Mouse (Mus musculus) forebrain, postnatal 0 days (tissue): ENCODE data around the gene Il34. TPM values are rescaled to one million over a fixed set of nuclear protein-coding genes. Genes with fewer than 3 reads are reported as not detected.

Source experiments
- ATAC-seq: fragments of 200-750 bp; cut with Nextera tagmentation; 2 replicates; pipeline ENCODE4 v1.8.0; 2017; ENCODE audit warnings: mild to moderate bottlenecking, moderate library complexity
- DNase-seq: peaks from one replicate; pipeline ENCODE4 v3.0.0-alpha.2; 2015
- H3K27ac ChIP-seq: fragments of 300-500 bp; sonication (generic); 2 replicates; pipeline ENCODE4 v1.5.1; 2014; ENCODE audit warnings: low read depth, mild to moderate bottlenecking, antibody characterized with exemption, low read length, moderate library complexity, mixed read lengths
- H3K27me3 ChIP-seq: fragments of 300-500 bp; sonication (generic); 2 replicates; pipeline ENCODE4 v1.6.1; 2014; ENCODE audit warnings: mild to moderate bottlenecking, low read length, mixed read lengths; ENCODE audit not compliant: insufficient read depth
- H3K36me3 ChIP-seq: fragments of 300-500 bp; sonication (generic); 2 replicates; pipeline ENCODE4 v1.6.1; 2014; ENCODE audit warnings: mild to moderate bottlenecking, moderate library complexity; ENCODE audit not compliant: insufficient read depth
- H3K4me1 ChIP-seq: fragments of 300-500 bp; sonication (generic); 2 replicates; pipeline ENCODE4 v1.6.1; 2014; ENCODE audit warnings: antibody characterized with exemption; ENCODE audit not compliant: insufficient read depth
- H3K4me2 ChIP-seq: fragments of 300-500 bp; sonication (generic); 2 replicates; pipeline ENCODE4 v1.6.1; 2014; ENCODE audit warnings: low read depth, mild to moderate bottlenecking, moderate library complexity
- H3K4me3 ChIP-seq: fragments of 300-500 bp; sonication (generic); 2 replicates; pipeline ENCODE4 v1.5.1; 2014; ENCODE audit warnings: low read depth, low read length, mixed read lengths
- H3K9ac ChIP-seq: fragments of 300-500 bp; sonication (generic); 2 replicates; pipeline ENCODE4 v1.6.1; 2014; ENCODE audit warnings: mild to moderate bottlenecking
- H3K9me3 ChIP-seq: fragments of 300-500 bp; sonication (generic); 2 replicates; pipeline ENCODE4 v1.6.1; 2016; ENCODE audit warnings: low read length
- CTCF ChIP-seq: sonication (generic); IDR thresholded peaks from 2 replicates; pipeline ENCODE4 v1.5.1; 2016; ENCODE audit warnings: antibody characterized with exemption, control low read depth, low read depth
- WGBS: fragments of 180-500 bp; shearing (Covaris S2); extraction: QIAGEN DNeasy Blood & Tissue Kit; methylation state at CpG from one replicate; pipeline ENCODE4 v1.1.7; 2014; 5-methylcytosine and 5-hydroxymethylcytosine counted together
- polyA plus RNA-seq: library from polyadenylated mRNA; unstranded; fragments of >200 nt; fragmentation: Nextera tagmentation; extraction: Ambion mirVana; gene quantifications from 2 replicates; pipeline ENCODE4 v1.2.1, GENCODE M21; 2015
- total RNA-seq: library from RNA; depleted of rRNA; stranded (reverse); fragments of >200 nt; gene quantifications from 2 replicates; pipeline ENCODE4 v1.2.3, GENCODE M21; 2014; rRNA removed

The Il34 gene
- total and polyA plus RNA-seq, 2 experiments from 2014 or later = 8.8 to 11.1 TPM

DNA sequence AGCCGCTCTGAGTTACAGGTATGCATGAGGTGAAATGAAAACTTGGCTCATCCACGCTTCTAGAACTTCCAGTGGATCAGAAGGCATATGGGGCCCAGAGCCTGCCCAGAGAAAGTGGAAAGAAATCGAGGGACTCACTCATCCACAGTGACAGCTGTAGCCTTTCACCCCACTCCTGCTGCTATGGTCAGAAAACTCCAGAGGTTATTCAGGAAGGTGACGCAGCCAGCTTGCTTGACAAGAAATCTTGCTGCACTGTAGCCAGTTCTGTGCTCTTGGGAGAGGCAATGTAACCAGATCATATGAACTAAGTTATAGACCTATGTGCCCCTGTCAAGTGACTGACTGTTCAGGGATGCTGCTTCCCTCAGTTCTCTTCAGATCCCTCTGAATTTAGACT, 109.7 kb downstream of the Il34 start:
- WGBS = 86% methylated on average over 4 of the region's 4 CpGs
- no peak for DNase-seq
- H3K36me3 ChIP-seq = 0 out of 2 replicates have a peak, but pooled peaks cover 3% of the 10 kb centered on the region
- H3K27me3 ChIP-seq = no peaks in the 10 kb centered on the region
- H3K4me3 ChIP-seq = no peak overlapping the region
- no peak overlapping the region for H3K9ac ChIP-seq
- no peak for TF ChIP-seq CTCF
- no peak overlapping the region for H3K4me2 ChIP-seq
- ATAC-seq = no peak
- H3K9me3 ChIP-seq = no peaks in the 10 kb centered on the region
- H3K4me1 ChIP-seq = peaks cover 19% of the 10 kb centered on the region
- 0 out of 2 replicates have a peak overlapping the region, but pooled peaks have one; percentile 83 for H3K27ac ChIP-seq

GRCm38 (mm10) chr8:110695431-110695830, 110.3 kb downstream of the Il34 start:
- 0 out of 2 replicates have a peak, but pooled peaks cover 3% of the 10 kb centered on the region for H3K36me3 ChIP-seq
- WGBS = 71% methylated on average over 5 of the region's 5 CpGs
- H3K4me1 ChIP-seq = peaks cover 19% of the 10 kb centered on the region
- no peak overlapping the region for H3K4me3 ChIP-seq
- TF ChIP-seq CTCF = no peak
- 0 out of 2 replicates have a peak, but pooled peaks have one; percentile 10 for ATAC-seq
- H3K27ac ChIP-seq = peak overlapping the region; percentile 29; the same call in 1 of the 2 replicates
- no peak overlapping the region for H3K4me2 ChIP-seq
- H3K27me3 ChIP-seq = no peaks in the 10 kb centered on the region
- no peak overlapping the region for H3K9ac ChIP-seq
- no peak for DNase-seq
- H3K9me3 ChIP-seq = no peaks in the 10 kb centered on the region

GRCm38 (mm10) chr8:110694826-110695225, 110.9 kb downstream of the Il34 start:
- no peak overlapping the region for H3K9ac ChIP-seq
- peaks cover 19% of the 10 kb centered on the region for H3K4me1 ChIP-seq
- peak overlapping the region; percentile 36; the same call in 1 of the 2 replicates for H3K27ac ChIP-seq
- H3K4me2 ChIP-seq = no peak overlapping the region
- no peak for TF ChIP-seq CTCF
- no peak for ATAC-seq
- no peak overlapping the region for H3K4me3 ChIP-seq
- H3K36me3 ChIP-seq = 0 out of 2 replicates have a peak, but pooled peaks cover 3% of the 10 kb centered on the region
- H3K27me3 ChIP-seq = no peaks in the 10 kb centered on the region
- 50% methylated on average over 4 of the region's 4 CpGs for WGBS
- no peaks in the 10 kb centered on the region for H3K9me3 ChIP-seq
- DNase-seq = no peak

DNA sequence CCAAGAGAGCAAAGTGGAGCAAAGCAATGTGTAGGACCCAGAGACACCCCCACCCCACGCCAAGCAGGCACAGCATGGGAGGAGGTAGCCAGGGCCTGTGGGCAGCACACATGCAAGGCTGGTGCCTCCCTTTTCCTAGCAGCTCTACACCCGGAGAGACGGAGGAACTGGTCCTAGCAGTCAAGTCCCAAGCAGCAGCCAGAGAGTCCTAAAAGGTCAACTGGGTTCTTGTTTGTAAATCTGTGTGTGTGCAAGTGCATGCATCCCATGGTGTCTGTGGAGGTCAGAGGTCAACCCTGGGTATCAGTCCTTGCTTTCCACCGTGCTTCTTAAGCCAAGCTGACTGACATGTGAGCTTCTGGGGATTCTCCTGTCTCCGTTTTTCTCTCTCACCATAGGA, 111.5 kb downstream of the Il34 start:
- ATAC-seq (no peak), DNase-seq (no peak)
- Histone ChIP-seq H3K9ac (no peak overlapping the region), H3K36me3 (0 out of 2 replicates have a peak, but pooled peaks cover 3% of the 10 kb centered on the region), H3K4me1 (peaks cover 19% of the 10 kb centered on the region), H3K4me3 (no peak overlapping the region), H3K4me2 (no peak overlapping the region), H3K9me3 (no peaks in the 10 kb centered on the region), H3K27ac (no peak overlapping the region), H3K27me3 (no peaks in the 10 kb centered on the region)
- WGBS = 77% methylated on average over 5 of the region's 5 CpGs
- TF ChIP-seq CTCF = no peak

Other genes starting within 250 kb of the Il34 start
- 30.6 and 36.1 TPM in 2 replicates for gene Vac14, start 187.3 kb downstream of the Il34 start, total RNA-seq
- 27.6 and 28.1 TPM in 2 replicates for gene Vac14, start 187.3 kb downstream of the Il34 start, polyA plus RNA-seq
- 55.2 and 71.1 TPM in 2 replicates for gene Mtss1l, start 84.4 kb downstream of the Il34 start, total RNA-seq
- gene Mtss1l, start 84.4 kb downstream of the Il34 start, polyA plus RNA-seq = 42.2 and 49.0 TPM in 2 replicates
- gene Cog4, start 40.7 kb upstream of the Il34 start, total RNA-seq = 50.5 and 63.5 TPM in 2 replicates
- 35.2 and 45.3 TPM in 2 replicates for gene Cog4, start 40.7 kb upstream of the Il34 start, polyA plus RNA-seq
- 80.3 and 99.2 TPM in 2 replicates for gene Sf3b3, start 40.9 kb upstream of the Il34 start, total RNA-seq
- 52.9 and 64.8 TPM in 2 replicates for gene Sf3b3, start 40.9 kb upstream of the Il34 start, polyA plus RNA-seq
- 8.8 and 12.4 TPM in 2 replicates for gene Fuk, start 96.6 kb upstream of the Il34 start, total RNA-seq
- gene Fuk, start 96.6 kb upstream of the Il34 start, polyA plus RNA-seq = 3.5 and 4.5 TPM in 2 replicates
- 27.4 and 30.7 TPM in 2 replicates for gene St3gal2, start 114.0 kb upstream of the Il34 start, total RNA-seq
- 16.0 and 22.1 TPM in 2 replicates for gene St3gal2, start 114.0 kb upstream of the Il34 start, polyA plus RNA-seq
- gene Ddx19a, start 191.9 kb upstream of the Il34 start, total RNA-seq = 32.5 and 44.3 TPM in 2 replicates
- gene Ddx19a, start 191.9 kb upstream of the Il34 start, polyA plus RNA-seq = 14.3 and 15.0 TPM in 2 replicates
- gene Ddx19b, start 225.8 kb upstream of the Il34 start, total RNA-seq = 12.5 and 16.8 TPM in 2 replicates
- gene Ddx19b, start 225.8 kb upstream of the Il34 start, polyA plus RNA-seq = 4.9 and 5.5 TPM in 2 replicates
- 79.3 and 106 TPM in 2 replicates for gene Aars, start 227.2 kb upstream of the Il34 start, total RNA-seq
- gene Aars, start 227.2 kb upstream of the Il34 start, polyA plus RNA-seq = 67.4 and 74.5 TPM in 2 replicates